Mouse (Mus musculus): ENCODE data around the gene Dgki.

GRCm38 (mm10) chr6:36830371-36830925 lies 469.5 kb downstream of the Dgki start:
- TF ChIP-seq ZKSCAN1 (IDR thresholded peaks at IDR 0.05; ENCODE audit: borderline replicate concordance, low read depth, low read length), result no peak
- TF ChIP-seq MEF2A (IDR thresholded peaks at IDR 0.05; ENCODE audit: borderline replicate concordance, low read depth, low read length), result no peak
- TF ChIP-seq CTCF (conservative IDR thresholded peaks at IDR 0.05 in 1 of 2, IDR thresholded peaks at IDR 0.05 in 1 of 2; ENCODE audit: low read depth in 2 of 2, low read length in 2 of 2), result no peak
- TF ChIP-seq ZC3H11A (IDR thresholded peaks at IDR 0.05; ENCODE audit: low read depth, low read length), result no peak
- no peak for TF ChIP-seq POLR2AphosphoS2 (IDR thresholded peaks at IDR 0.05; ENCODE audit: low read depth, low read length)
- no peak for TF ChIP-seq JUND (conservative IDR thresholded peaks at IDR 0.05; ENCODE audit: low read depth, low read length)
- no peak for TF ChIP-seq USF2 (conservative IDR thresholded peaks at IDR 0.05; ENCODE audit: low read depth, low read length)

Data from CH12.LX (cell line).